Mouse (Mus musculus) lung, embryonic 15.5 days (tissue): ENCODE measurements around the gene Ano2. TPM values are rescaled to one million over a fixed set of nuclear protein-coding genes. Genes with fewer than 3 reads are reported as not detected.

ENCODE experiments used
- ATAC-seq: fragments of 200-750 bp; cut with Nextera tagmentation; 2 replicates; pipeline ENCODE4 v1.8.0; 2017; ENCODE audit warnings: moderate number of reproducible peaks, borderline replicate concordance; ENCODE audit not compliant: low FRiP score, low TSS enrichment; ENCODE audit errors: extremely low read depth
- H3K27ac ChIP-seq: fragments of 300-500 bp; sonication (generic); 2 replicates; pipeline ENCODE4 v1.5.1; 2015; ENCODE audit warnings: moderate library complexity, mild to moderate bottlenecking, inconsistent platforms
- H3K27me3 ChIP-seq: fragments of 300-500 bp; sonication (generic); 2 replicates; pipeline ENCODE4 v1.6.1; 2015; ENCODE audit warnings: inconsistent platforms
- H3K36me3 ChIP-seq: fragments of 300-500 bp; sonication (generic); 2 replicates; pipeline ENCODE4 v1.6.1; 2015; ENCODE audit warnings: inconsistent platforms
- H3K4me1 ChIP-seq: fragments of 300-500 bp; sonication (generic); 2 replicates; pipeline ENCODE4 v1.6.1; 2015; ENCODE audit warnings: inconsistent platforms
- H3K4me2 ChIP-seq: fragments of 300-500 bp; sonication (generic); 2 replicates; pipeline ENCODE4 v1.6.1; 2015; ENCODE audit warnings: inconsistent platforms, mild to moderate bottlenecking, moderate library complexity
- H3K4me3 ChIP-seq: fragments of 300-500 bp; sonication (generic); 2 replicates; pipeline ENCODE4 v1.5.1; 2015; ENCODE audit warnings: mild to moderate bottlenecking, inconsistent platforms
- H3K9ac ChIP-seq: fragments of 300-500 bp; sonication (generic); 2 replicates; pipeline ENCODE4 v1.6.1; 2015; ENCODE audit warnings: inconsistent platforms
- H3K9me3 ChIP-seq: fragments of 300-500 bp; sonication (generic); 2 replicates; pipeline ENCODE4 v1.6.1; 2016; ENCODE audit warnings: inconsistent platforms
- WGBS: fragments of 180-500 bp; shearing (Covaris S2); methylation state at CpG from one replicate; pipeline ENCODE4 v1.1.7; 2015; 5-methylcytosine and 5-hydroxymethylcytosine counted together
- polyA plus RNA-seq: library from polyadenylated mRNA; unstranded; fragments of >200 nt; fragmentation: Nextera tagmentation; extraction: Ambion mirVana; gene quantifications from 2 replicates; pipeline ENCODE4 v1.2.1, GENCODE M21; 2015

Ano2 gene
- polyA plus RNA-seq, 1 experiment from 2014 or later = 0.07 TPM

GRCm38 (mm10) chr6:125680613-125681012 lies 9.6 kb upstream of the Ano2 start:
- Histone ChIP-seq H3K4me3 (no peak overlapping the region), H3K36me3 (no peaks in the 10 kb centered on the region), H3K4me1 (no peaks in the 10 kb centered on the region; the same call in 1 of the 2 replicates), H3K9ac (no peak overlapping the region), H3K27ac (no peak overlapping the region), H3K4me2 (no peak overlapping the region), H3K27me3 (no peaks in the 10 kb centered on the region), H3K9me3 (no peaks in the 10 kb centered on the region)
- ATAC-seq = peak; percentile 53; the same call in 1 of the 2 replicates
- WGBS = 52% methylated on average over 11 of the region's 11 CpGs

- H3K9me3 ChIP-seq = no peaks in the 10 kb centered on the region
- H3K4me1 ChIP-seq = peaks cover 9% of the 10 kb centered on the region
- no peak overlapping the region for H3K4me3 ChIP-seq
- ATAC-seq = no peak
- no peaks in the 10 kb centered on the region for H3K36me3 ChIP-seq
- no peak overlapping the region for H3K9ac ChIP-seq
- no peak overlapping the region for H3K4me2 ChIP-seq
- no peak overlapping the region for H3K27ac ChIP-seq
- H3K27me3 ChIP-seq = peaks cover 19% of the 10 kb centered on the region
Measured at GRCm38 (mm10) chr6:125685420-125685819, 4.8 kb upstream of the Ano2 start.

- Histone ChIP-seq H3K36me3 (no peaks in the 10 kb centered on the region), H3K27me3 (peaks cover 28% of the 10 kb centered on the region), H3K27ac (no peak overlapping the region), H3K9me3 (no peaks in the 10 kb centered on the region), H3K4me1 (peaks cover 12% of the 10 kb centered on the region; the same call in 1 of the 2 replicates), H3K9ac (no peak overlapping the region), H3K4me2 (no peak overlapping the region), H3K4me3 (no peak overlapping the region)
- 30% methylated on average over 1 of the region's 1 CpGs for WGBS
- no peak for ATAC-seq
Measured at GRCm38 (mm10) chr6:125687986-125688385, 2.2 kb upstream of the Ano2 start.

- Histone ChIP-seq H3K27ac (no peak overlapping the region), H3K9ac (no peak overlapping the region), H3K9me3 (no peaks in the 10 kb centered on the region), H3K36me3 (no peaks in the 10 kb centered on the region), H3K4me3 (no peak overlapping the region), H3K4me1 (no peaks in the 10 kb centered on the region), H3K4me2 (no peak overlapping the region), H3K27me3 (peaks cover 8% of the 10 kb centered on the region; the same call in 1 of the 2 replicates)
- ATAC-seq = no peak
- 90% methylated on average over 2 of the region's 2 CpGs for WGBS
Measured at GRCm38 (mm10) chr6:125701146-125701545, 10.9 kb downstream of the Ano2 start.

- no peak overlapping the region for H3K4me3 ChIP-seq
- no peak overlapping the region for H3K9ac ChIP-seq
- no peaks in the 10 kb centered on the region for H3K4me1 ChIP-seq
- no peak overlapping the region for H3K4me2 ChIP-seq
- whole genome bisulfite sequencing = 80% methylated on average over 16 of the region's 16 CpGs
- 0 out of 2 replicates have a peak, but pooled peaks cover 4% of the 10 kb centered on the region for H3K27me3 ChIP-seq
- H3K9me3 ChIP-seq = no peaks in the 10 kb centered on the region
- no peak for ATAC-seq
- H3K36me3 ChIP-seq = no peaks in the 10 kb centered on the region
- no peak overlapping the region for H3K27ac ChIP-seq
Measured at GRCm38 (mm10) chr6:125711261-125711660, 21.0 kb downstream of the Ano2 start.

GRCm38 (mm10) chr6:125726408-125726807 lies 36.2 kb downstream of the Ano2 start:
- no peak overlapping the region for H3K4me2 ChIP-seq
- no peaks in the 10 kb centered on the region for H3K36me3 ChIP-seq
- no peaks in the 10 kb centered on the region for H3K27me3 ChIP-seq
- H3K27ac ChIP-seq = no peak overlapping the region
- no peaks in the 10 kb centered on the region for H3K4me1 ChIP-seq
- H3K9ac ChIP-seq = no peak overlapping the region
- 70% methylated on average over 2 of the region's 2 CpGs for WGBS
- H3K9me3 ChIP-seq = no peaks in the 10 kb centered on the region
- no peak for ATAC-seq
- H3K4me3 ChIP-seq = no peak overlapping the region

- no peak for ATAC-seq
- no peaks in the 10 kb centered on the region for H3K9me3 ChIP-seq
- WGBS = 56% methylated on average over 5 of the region's 5 CpGs
Measured at GRCm38 (mm10) chr6:125727484-125727911, 37.3 kb downstream of the Ano2 start.

GRCm38 (mm10) chr6:125729471-125729870 lies 39.3 kb downstream of the Ano2 start:
- 85% methylated on average over 6 of the region's 6 CpGs for WGBS
- Histone ChIP-seq H3K4me1 (no peaks in the 10 kb centered on the region), H3K27ac (no peak overlapping the region), H3K4me2 (no peak overlapping the region), H3K4me3 (no peak overlapping the region), H3K27me3 (no peaks in the 10 kb centered on the region), H3K9ac (no peak overlapping the region), H3K9me3 (no peaks in the 10 kb centered on the region), H3K36me3 (no peaks in the 10 kb centered on the region)
- no peak for ATAC-seq

More at GRCm38 (mm10) chr6:125727484-125727911, 37.3 kb downstream of the Ano2 start:
- Histone ChIP-seq H3K36me3 (no peaks in the 10 kb centered on the region), H3K27me3 (no peaks in the 10 kb centered on the region), H3K4me3 (no peak overlapping the region), H3K4me2 (no peak overlapping the region), H3K9ac (no peak overlapping the region), H3K27ac (no peak overlapping the region), H3K4me1 (no peaks in the 10 kb centered on the region)

GRCm38 (mm10) chr6:125729986-125730535 lies 39.8 kb downstream of the Ano2 start:
- Histone ChIP-seq H3K4me1 (no peaks in the 10 kb centered on the region), H3K36me3 (no peaks in the 10 kb centered on the region), H3K9me3 (no peaks in the 10 kb centered on the region), H3K4me2 (no peak overlapping the region), H3K27me3 (no peaks in the 10 kb centered on the region), H3K9ac (no peak overlapping the region), H3K27ac (no peak overlapping the region), H3K4me3 (no peak overlapping the region)
- no peak for ATAC-seq
- 54% methylated on average over 11 of the region's 11 CpGs for WGBS

- Histone ChIP-seq H3K4me1 (no peaks in the 10 kb centered on the region), H3K27me3 (no peaks in the 10 kb centered on the region), H3K4me2 (no peak overlapping the region), H3K36me3 (no peaks in the 10 kb centered on the region), H3K9me3 (no peaks in the 10 kb centered on the region), H3K4me3 (no peak overlapping the region), H3K27ac (no peak overlapping the region), H3K9ac (no peak overlapping the region)
- ATAC-seq = no peak
- 33% methylated on average over 11 of the region's 11 CpGs for WGBS
Measured at GRCm38 (mm10) chr6:125737511-125738285, 47.5 kb downstream of the Ano2 start.

GRCm38 (mm10) chr6:125743203-125744100 lies 53.2 kb downstream of the Ano2 start:
- H3K27ac ChIP-seq = no peak overlapping the region
- no peak for ATAC-seq
- no peak overlapping the region for H3K4me2 ChIP-seq
- H3K27me3 ChIP-seq = no peaks in the 10 kb centered on the region
- no peaks in the 10 kb centered on the region for H3K4me1 ChIP-seq
- no peaks in the 10 kb centered on the region for H3K9me3 ChIP-seq
- no peaks in the 10 kb centered on the region for H3K36me3 ChIP-seq
- WGBS = 92% methylated on average over 10 of the region's 10 CpGs
- H3K4me3 ChIP-seq = no peak overlapping the region
- H3K9ac ChIP-seq = no peak overlapping the region
